Comparison of ENCODE assay signal across 16 mouse cellular contexts in genomic region chr3:51596538-51596937, GRCm38 (mm10). TPM values are rescaled to one million over a fixed set of nuclear protein-coding genes. Genes with fewer than 3 reads are reported as not detected.
DNase-seq lines count a peak whose midpoint lies in the region; ATAC-seq and TF ChIP-seq lines count a peak whose summit lies in the region.
"Had no signal": no experiment of that assay in that cellular context is flagged by ENCODE, and none has a peak within 500 bp of the region (broad histone marks: within the 10 kb centered on the region; RNA-seq: fewer than 3 reads in every experiment).

No protein-coding gene starts in this region.

- TF ChIP-seq EP300 in lung, postnatal 0 days (IDR thresholded peaks at IDR 0.05) = no peak

- no peak for TF ChIP-seq POLR2A in lung, adult 2 months (IDR thresholded peaks at IDR 0.05; ENCODE audit: borderline replicate concordance, extremely low read depth, low read depth, low read length)
- no peak for TF ChIP-seq POLR2A in brain, embryonic 14.5 days (IDR thresholded peaks at IDR 0.05; ENCODE audit: borderline replicate concordance, extremely low read depth, insufficient read depth, insufficient read length, poor library complexity, severe bottlenecking)
- TF ChIP-seq POLR2A in limb, embryonic 14.5 days (IDR thresholded peaks at IDR 0.05; ENCODE audit: borderline replicate concordance, extremely low read depth, insufficient read depth, insufficient read length) = no peak

- no peaks in the 10 kb centered on the region for H3K9me3 ChIP-seq in lung, postnatal 0 days (ENCODE audit: low read length)
- H3K9me3 ChIP-seq in limb, embryonic 14.5 days (ENCODE audit: control insufficient read depth, low read length) = no peaks in the 10 kb centered on the region

- H3K27ac ChIP-seq in gastrocnemius, adult 2 months = no peak overlapping the region
- H3K27ac ChIP-seq in lung, postnatal 0 days (ENCODE audit: low read length) = no peak overlapping the region
- H3K27ac ChIP-seq in limb, embryonic 14.5 days (replicated peaks; ENCODE audit: low read depth, low read length) = no peak overlapping the region
- H3K27ac ChIP-seq: stomach, postnatal 0 days had no signal

- H3K4me2 ChIP-seq in lung, postnatal 0 days (replicated peaks; ENCODE audit: low read depth, low read length) = no peak overlapping the region
- no peak overlapping the region for H3K4me2 ChIP-seq in limb, embryonic 14.5 days (replicated peaks; ENCODE audit: low read depth, low read length, severe bottlenecking)

- no peaks in the 10 kb centered on the region for H3K27me3 ChIP-seq in lung, postnatal 0 days (replicated peaks; ENCODE audit: insufficient read depth, low read length)
- no peaks in the 10 kb centered on the region for H3K27me3 ChIP-seq in limb, embryonic 14.5 days (ENCODE audit: control insufficient read depth, insufficient read depth, low read length)

- no peaks in the 10 kb centered on the region for H3K36me3 ChIP-seq in lung, postnatal 0 days (ENCODE audit: insufficient read depth, low read length)
- no peaks in the 10 kb centered on the region for H3K36me3 ChIP-seq in limb, embryonic 14.5 days (ENCODE audit: control insufficient read depth, insufficient read depth, low read length)

- no peak overlapping the region for H3K9ac ChIP-seq in lung, postnatal 0 days (replicated peaks; ENCODE audit: low read depth)
- no peak overlapping the region for H3K9ac ChIP-seq in limb, embryonic 14.5 days (ENCODE audit: low read depth, low read length, severe bottlenecking)

- intact Hi-C loops in gastrocnemius, adult 2 months (cut with DNase I) = no loop called here

- H3K4me3 ChIP-seq in gastrocnemius, adult 2 months = no peak overlapping the region
- no peak overlapping the region for H3K4me3 ChIP-seq in lung, postnatal 0 days (ENCODE audit: low read depth, low read length)
- H3K4me3 ChIP-seq in lung, adult 2 months (replicated peaks; ENCODE audit: extremely low read depth, low read depth, low read length) = no peak overlapping the region
- no peak overlapping the region for H3K4me3 ChIP-seq in limb, embryonic 14.5 days (replicated peaks; ENCODE audit: low read length)

- no peaks in the 10 kb centered on the region for H3K4me1 ChIP-seq in lung, postnatal 0 days (ENCODE audit: insufficient read depth, low read depth, low read length)
- no peaks in the 10 kb centered on the region for H3K4me1 ChIP-seq in lung, adult 2 months (ENCODE audit: control insufficient read depth, insufficient read depth, low read length)
- H3K4me1 ChIP-seq in limb, embryonic 14.5 days (ENCODE audit: control insufficient read depth, insufficient read depth, low read length) = no peaks in the 10 kb centered on the region

- WGBS in lung, postnatal 0 days = 70% methylated on average over 2 of the region's 2 CpGs
- 59% methylated on average over 2 of the region's 2 CpGs for WGBS in lung, adult 2 months
- 71% methylated on average over 2 of the region's 2 CpGs for WGBS in limb, embryonic 14.5 days

- DNase-seq in gastrocnemius, adult 2 months = peak; percentile 28
- DNase-seq in gastrocnemius, postnatal 10 days = no peak
- peak; percentile 18 for DNase-seq in lung, postnatal 0 days (ENCODE audit: low spot score)
- DNase-seq in lung, adult 2 months = no peak
- peak; percentile 73 for DNase-seq in brain, embryonic 14.5 days (ENCODE audit: low read depth)
- peak; percentile 51 for DNase-seq in limb, embryonic 14.5 days (ENCODE audit: low spot score)
- DNase-seq in ovary, postnatal 36 days (ENCODE audit: low spot score) = no peak
- DNase-seq: cerebellum, adult 11-12 months; kidney, postnatal 25 days; layer of hippocampus, postnatal 36 days; liver; spleen, adult 18-20 months; thymus, postnatal 4 days had no signal

- ATAC-seq in lung, postnatal 0 days = peak; percentile 38
- peak; percentile 65; the same call in 1 of the 2 replicates for ATAC-seq in limb, embryonic 14.5 days (ENCODE audit: low FRiP score, low read depth)
- ATAC-seq: CD4-positive, CD25-positive, alpha-beta regulatory T cell, adult 4 months; intestine, postnatal 0 days had no signal

- TF ChIP-seq CTCF in gastrocnemius, adult 2 months (IDR thresholded peaks at IDR 0.05) = no peak
- no peak for TF ChIP-seq CTCF in lung, postnatal 0 days (IDR thresholded peaks at IDR 0.05)
- no peak for TF ChIP-seq CTCF in lung, adult 2 months (IDR thresholded peaks at IDR 0.05; ENCODE audit: insufficient read depth, low read length)
- TF ChIP-seq CTCF in brain, embryonic 14.5 days (IDR thresholded peaks at IDR 0.05; ENCODE audit: borderline replicate concordance, extremely low read depth, insufficient read depth, insufficient read length) = no peak

RNA-seq across cellular contexts. Expression of gene Setd7, which starts 35.9 kb away (rescaled TPM):
- total RNA-seq in gastrocnemius, adult 2 months (2021) = 100 to 1,000 TPM; 148 to 167 TPM
- 100 to 1,000 TPM; 102 to 121 TPM for total RNA-seq in gastrocnemius, postnatal 10 days (2021)
- 2.1 TPM in 2 replicates for polyA plus RNA-seq in lung, postnatal 0 days (2015; fragmentation: Nextera tagmentation; extraction: Ambion mirVana)
- polyA plus RNA-seq in lung, adult 2 months (2012; rRNA removed) = 16.8 and 23.5 TPM in 2 replicates
- 15.3 and 15.7 TPM in 2 replicates for polyA plus RNA-seq in brain, embryonic 14.5 days (2012; rRNA removed)
- polyA plus RNA-seq in limb, embryonic 14.5 days (2012; rRNA removed) = 19.6 and 21.5 TPM in 2 replicates
- polyA plus RNA-seq in limb, embryonic 14.5 days (2014; fragmentation: Nextera tagmentation; extraction: Ambion mirVana) = 5.7 and 6.1 TPM in 2 replicates

Comparison
In these comparisons a context has a peak if more than half of its experiments do, and no peak if none do; other contexts are left out.
1. DNase-seq: peak in gastrocnemius, adult 2 months (single experiment), lung, postnatal 0 days (single experiment), brain, embryonic 14.5 days (single experiment) and limb, embryonic 14.5 days (single experiment); none in gastrocnemius, postnatal 10 days (single experiment), lung, adult 2 months (single experiment) and ovary, postnatal 36 days (single experiment).